Mouse (Mus musculus): Measurements from ENCODE around the gene Ppp1cc.
"Not testable (repeated sequence)": the region's sequence is repeated elsewhere in the genome, so short reads cannot be mapped to it uniquely, and the experiment has no call there.

Gene Ppp1cc

DNA sequence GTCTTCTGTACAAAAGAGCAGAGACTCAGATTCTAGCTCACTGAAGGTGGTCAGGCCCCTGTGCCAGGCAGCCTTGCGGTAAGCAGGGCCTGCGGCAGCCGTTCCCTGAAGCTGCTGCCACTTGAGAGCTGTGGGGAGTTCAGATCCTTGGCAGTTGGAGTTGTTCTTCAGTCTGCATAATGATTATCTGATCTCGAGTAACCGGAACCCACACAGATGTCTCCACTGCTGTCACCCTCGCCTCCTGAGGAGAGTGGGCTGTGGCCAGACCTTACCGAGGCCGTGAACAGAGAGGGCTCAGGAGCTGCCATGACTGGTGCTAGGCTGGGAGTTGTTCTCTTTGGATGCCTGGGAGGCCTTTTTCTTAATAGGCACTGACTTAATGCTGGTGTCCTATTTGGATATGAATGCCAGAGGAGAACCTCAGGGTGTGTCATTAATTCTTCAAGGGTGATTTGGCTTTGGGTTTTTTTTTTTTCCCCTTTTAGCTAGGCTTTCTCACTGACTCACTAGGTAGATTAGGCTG lies 8.6 kb downstream of the Ppp1cc start:
- no peak for DNase-seq (ENCODE audit: low read depth)

GRCm38 (mm10) chr5:122168344-122169069 lies 10.4 kb downstream of the Ppp1cc start:
- DNase-seq (ENCODE audit: low read depth) = no peak

DNA sequence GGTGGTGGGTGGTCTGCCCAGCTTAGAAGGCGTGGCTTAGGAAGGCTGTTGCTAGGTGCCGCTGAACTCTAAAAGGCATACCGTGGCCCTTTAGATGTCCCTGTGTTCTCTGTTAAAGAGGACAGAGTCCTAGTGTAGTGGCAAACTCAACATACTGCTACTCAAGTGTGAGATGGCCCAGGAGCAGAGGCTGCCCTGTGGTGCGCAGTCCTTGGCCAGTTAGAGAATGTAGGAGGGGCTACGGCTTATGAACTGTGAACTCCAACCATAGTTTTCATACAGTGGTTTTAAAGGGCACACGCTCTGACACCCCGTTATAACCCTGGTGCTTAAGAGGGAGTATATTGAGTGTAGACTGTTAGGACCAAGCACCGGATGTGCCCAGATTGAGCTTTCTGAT lies 13.0 kb downstream of the Ppp1cc start:
- no peak for DNase-seq (ENCODE audit: low read depth)

DNA sequence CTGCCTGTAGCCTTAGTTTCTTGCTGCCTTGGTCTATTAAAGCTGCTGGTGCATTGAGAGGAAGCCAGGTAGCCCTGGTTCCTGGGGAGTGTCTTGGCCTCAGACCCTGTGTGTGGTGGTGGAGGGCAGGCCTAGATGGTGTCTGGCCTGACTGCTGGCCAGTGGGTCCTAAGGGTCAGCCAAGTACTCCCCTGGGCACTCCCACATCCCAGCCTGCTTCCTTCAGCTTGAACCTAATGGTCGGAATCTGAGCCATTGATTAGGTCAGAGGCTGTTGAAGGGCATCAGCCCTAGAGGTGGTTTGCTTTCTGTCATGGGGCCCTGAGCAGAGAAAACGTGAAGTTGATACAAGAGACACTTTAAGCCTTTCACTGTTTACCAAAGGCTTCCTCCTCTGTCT lies 17.3 kb downstream of the Ppp1cc start:
- no peak for DNase-seq (ENCODE audit: low read depth)

DNA sequence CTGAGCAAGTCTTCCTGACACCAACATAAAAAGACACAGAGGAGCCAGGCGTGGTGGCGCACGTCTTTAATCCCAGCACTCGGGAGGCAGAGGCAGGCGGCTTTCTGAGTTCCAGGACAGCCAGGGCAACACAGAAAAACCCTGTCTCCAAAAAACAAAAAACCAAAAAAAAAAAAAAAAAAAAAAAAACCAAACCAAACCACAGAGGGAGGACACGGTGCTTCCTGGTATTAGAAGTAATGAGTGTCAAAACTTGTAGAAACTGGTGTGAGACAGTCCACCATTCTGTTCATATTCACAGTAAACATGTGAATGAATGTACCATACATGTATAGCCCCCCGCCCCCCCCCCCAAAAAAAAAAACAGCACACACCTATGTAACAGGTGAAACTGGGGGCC lies 17.9 kb downstream of the Ppp1cc start:
- no peak for DNase-seq (ENCODE audit: low read depth)

DNA sequence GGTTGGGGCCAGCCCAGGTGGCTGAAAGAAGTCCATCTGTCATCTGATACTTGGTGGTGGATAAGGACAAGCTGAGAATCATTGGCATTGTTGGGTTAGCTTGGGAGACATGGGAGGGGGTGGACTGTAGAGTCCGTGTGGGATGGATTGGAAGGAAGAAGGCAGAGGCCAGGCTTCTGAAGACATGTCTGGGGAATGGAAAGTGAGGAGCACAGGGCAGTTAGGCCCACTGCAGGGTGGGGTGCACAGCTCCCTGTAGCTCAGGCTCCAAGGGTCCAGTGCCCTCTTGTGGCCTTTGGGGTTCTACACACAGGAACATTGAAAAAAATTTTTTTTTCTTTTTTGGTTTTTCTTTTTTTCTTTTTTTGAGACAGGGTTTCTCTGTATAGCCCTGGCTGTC lies 18.3 kb downstream of the Ppp1cc start:
- DNase-seq (ENCODE audit: low read depth) = peak; percentile 78

DNA sequence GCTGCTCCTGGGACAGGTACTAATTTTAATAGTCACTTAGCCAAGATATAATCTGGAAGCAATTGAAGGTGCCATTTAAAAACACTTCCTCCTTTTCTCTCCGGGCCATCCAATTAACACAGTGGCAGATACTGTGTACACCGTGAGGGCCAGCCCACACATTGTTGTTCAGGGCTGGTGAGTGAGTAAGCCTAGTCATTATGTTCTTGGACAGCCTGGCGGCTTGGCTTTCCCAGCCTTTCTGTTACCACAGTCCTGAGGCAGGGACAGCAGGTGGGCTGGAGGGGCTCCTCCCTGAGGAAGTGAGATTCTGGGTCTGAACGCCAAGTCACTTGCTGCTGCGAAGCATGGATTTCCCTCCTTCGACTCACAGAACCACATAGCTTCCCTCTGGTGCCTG lies 21.6 kb downstream of the Ppp1cc start:
- peak; percentile 54 for DNase-seq (ENCODE audit: low read depth)

DNA sequence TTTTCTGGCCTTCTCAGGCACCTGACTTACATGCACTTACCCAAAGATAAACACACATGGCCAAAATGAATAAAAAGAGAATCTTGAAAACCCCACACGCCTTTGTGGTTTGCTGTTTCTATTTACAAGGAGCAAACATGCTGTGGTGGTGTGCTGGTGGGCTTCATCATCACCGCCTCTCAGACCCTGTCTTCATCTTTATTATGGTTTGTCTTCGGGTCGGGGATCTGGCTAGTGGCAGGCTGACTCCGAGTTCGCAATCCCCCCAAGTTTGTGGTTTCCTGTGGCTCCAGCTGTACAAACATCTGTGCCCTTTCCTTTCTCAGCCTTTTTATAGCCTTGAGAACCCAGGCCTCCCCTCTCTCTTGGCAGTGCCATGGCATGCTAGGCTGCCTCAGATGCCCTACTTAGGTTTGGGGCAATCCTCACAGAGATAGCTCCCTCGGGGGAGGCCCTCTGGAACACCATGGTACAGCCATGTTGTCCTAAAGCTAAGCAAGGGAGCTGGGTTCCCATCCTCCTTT lies 26.3 kb downstream of the Ppp1cc start:
- peak; percentile 93 for DNase-seq (ENCODE audit: low read depth)

- DNase-seq (ENCODE audit: low read depth) = not testable (repeated sequence)
These were observed 26.8 kb downstream of the Ppp1cc start for GRCm38 (mm10) chr5:122184858-122185257.

GRCm38 (mm10) chr5:122189115-122189514 lies 31.0 kb downstream of the Ppp1cc start:
- DNase-seq (ENCODE audit: low read depth) = peak; percentile 64

DNA sequence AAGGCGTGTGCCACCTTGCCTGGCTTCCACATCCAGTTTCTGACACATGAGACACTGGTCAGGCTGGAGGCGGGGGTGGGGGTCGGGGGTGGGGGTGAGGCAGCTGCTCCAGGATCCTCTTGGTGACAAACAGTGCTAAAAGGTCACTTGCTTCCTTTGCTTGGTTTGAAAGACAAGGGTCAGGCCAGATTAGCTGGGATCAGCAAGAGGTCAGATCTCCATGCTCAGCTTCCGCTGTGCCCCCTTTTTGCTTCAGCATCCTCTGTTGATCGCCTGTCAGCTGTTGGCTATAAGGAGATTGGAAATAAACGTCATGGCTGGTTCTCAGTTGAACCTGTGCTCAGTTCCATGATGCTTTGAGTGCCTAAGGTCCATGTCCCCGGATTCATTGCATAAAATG lies 32.4 kb downstream of the Ppp1cc start:
- no peak for DNase-seq (ENCODE audit: low read depth)

- no peak for DNase-seq (ENCODE audit: low read depth)
These were observed 33.4 kb downstream of the Ppp1cc start for GRCm38 (mm10) chr5:122191269-122192063.

GRCm38 (mm10) chr5:122192347-122192746 lies 34.3 kb downstream of the Ppp1cc start:
- DNase-seq (ENCODE audit: low read depth) = peak; percentile 48

GRCm38 (mm10) chr5:122200872-122201271 lies 42.8 kb downstream of the Ppp1cc start:
- no peak for DNase-seq (ENCODE audit: low read depth)

DNA sequence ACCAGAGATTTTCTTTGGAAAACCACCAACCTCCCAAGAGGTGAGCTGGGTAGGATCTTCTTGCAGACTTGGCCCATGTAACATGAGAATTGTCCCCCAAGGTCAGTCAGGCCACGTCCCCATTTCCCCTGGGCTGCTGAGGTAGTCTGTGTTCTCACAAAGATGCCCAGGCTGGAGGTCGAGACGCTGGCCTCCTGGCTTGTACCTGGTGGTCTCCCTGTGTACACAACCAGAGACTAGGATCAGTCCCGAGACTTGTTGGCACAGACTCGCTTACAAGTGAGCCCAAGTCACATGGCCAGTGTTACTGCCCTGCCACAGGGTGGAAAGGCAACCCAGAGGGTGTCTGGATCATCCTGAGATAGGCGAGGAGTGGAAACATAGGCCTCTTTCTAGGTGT lies 43.8 kb downstream of the Ppp1cc start:
- no peak for DNase-seq (ENCODE audit: low read depth)

DNA sequence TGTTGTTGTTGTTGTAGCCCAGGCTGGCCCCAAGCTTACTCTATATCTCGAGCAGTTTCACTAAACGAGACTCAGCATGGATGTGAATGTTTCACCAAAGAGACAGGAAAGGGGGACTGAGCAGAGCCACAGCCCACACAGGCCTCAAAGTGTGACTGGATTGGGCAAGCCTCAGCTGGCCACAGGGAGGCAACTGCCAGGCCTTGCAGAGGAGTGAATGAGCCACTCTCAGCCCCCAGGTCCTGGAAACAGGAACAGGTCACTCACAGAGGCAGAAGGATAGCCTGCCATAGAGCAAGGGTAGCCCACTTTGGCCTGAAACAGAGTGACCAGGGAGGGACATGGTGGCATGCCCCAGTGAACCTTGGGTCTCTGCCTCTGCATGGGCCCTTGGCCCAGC lies 46.1 kb downstream of the Ppp1cc start:
- DNase-seq (ENCODE audit: low read depth) = peak; percentile 42

DNA sequence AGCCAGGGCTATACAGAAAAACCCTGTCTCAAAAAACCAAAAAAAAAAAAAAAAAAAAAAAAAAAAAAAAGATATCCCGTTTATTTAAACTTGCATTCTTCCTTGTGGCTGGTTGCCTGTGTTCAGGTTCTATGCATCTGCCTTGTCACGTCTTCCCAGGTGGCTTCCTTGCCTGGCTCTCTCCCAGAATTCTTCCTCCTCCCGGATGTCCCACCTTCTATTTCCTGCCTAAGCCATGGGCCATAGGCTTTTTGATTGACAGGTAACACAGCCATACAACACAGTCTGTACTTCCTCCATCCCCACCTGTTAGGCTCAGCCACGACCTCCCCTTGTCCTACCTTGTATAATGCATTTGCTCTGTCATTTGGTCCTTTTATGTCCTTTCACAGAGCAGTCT lies 48.4 kb downstream of the Ppp1cc start, which contains the start of gene Hvcn1:
TSS of gene Hvcn1 (plus strand) at position 330 of the 400 bp plus-strand sequence.
- DNase-seq (ENCODE audit: low read depth) = no peak

- DNase-seq (ENCODE audit: low read depth) = no peak
These were observed 50.8 kb downstream of the Ppp1cc start for GRCm38 (mm10) chr5:122208909-122209308.

DNA sequence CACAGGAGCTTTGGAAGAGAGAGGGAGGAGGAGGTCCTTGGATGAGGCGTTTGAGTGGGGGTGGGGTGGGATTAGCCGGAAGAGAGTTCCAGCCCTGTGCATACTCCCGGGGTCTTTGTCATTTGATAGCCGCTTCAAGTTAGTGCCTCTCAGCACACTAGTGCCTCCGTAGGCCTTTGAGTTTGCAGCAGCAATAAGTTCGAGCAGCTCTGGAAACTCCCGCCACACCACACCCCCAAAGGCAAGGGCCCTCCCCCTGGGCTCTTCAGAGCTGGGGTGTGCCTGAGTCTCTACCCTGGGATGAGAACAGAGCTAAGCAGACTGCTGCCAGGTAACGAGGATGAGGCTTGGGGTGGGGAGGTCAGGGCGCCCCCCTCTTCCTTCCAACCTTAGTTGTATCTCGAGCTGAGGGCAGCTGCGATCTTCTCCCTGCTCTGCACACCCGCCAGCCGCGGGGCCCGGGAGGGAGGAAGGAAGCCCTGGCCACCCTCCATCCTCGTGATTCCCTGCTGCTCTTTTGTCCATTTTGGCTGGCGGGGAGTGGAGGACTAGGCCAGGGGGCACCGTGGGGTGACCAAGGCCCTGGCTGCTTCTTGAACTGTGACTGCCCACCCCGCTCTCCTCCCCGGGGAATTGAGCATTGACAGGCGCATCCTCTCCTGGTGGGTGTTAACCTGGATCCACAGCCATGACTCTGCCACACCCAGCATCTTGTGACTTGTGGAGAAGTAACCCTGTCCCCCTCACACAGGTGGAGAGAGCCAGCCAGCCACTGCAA lies 51.7 kb downstream of the Ppp1cc start:
- peak; percentile 68 for DNase-seq (ENCODE audit: low read depth)

DNA sequence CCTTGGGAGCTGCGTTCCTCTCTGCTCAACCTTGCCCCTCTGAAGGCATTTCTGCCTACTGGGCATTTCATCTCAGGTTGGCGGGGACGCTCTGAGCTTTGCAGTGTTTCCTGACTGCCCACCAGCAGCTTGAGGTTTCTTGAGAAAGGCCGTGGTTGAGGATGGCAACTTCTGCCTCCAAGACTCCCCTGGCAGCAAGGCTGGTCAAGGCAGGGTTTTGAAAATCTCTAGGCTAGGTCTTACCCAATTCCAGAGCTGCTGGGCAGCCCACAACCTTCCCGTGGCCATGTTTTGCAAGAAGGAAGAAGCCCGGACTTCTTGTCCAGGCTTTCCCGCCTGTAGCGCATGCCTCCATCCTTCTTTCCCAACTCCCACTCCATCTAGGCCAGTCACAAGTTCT lies 52.8 kb downstream of the Ppp1cc start:
- peak; percentile 70 for DNase-seq (ENCODE audit: low read depth)

DNA sequence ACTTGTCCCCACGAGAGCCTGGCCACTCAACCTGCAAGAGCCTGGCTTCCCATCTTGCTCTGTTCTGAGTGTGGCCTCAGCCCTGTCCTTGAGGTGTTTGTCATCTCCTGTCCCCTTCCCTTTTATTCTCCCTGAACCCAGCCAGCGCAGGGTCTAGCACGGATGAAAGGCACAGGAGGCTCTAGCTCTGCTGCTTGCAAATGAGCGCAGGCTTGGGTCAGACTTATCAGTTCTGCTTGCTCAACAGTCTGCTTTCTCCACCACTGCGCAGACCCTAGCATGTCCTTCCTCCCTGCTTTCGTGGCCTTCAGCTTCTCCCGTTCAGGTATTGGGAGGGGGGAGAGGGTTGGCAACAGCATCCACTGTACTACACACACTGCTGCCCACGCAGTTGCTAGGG lies 54.0 kb downstream of the Ppp1cc start:
- DNase-seq (ENCODE audit: low read depth) = no peak

GRCm38 (mm10) chr5:122212820-122213219 lies 54.7 kb downstream of the Ppp1cc start:
- not testable (repeated sequence) for DNase-seq (ENCODE audit: low read depth)
